Mouse (Mus musculus) liver, postnatal 0 days (tissue): ENCODE measurements around the gene Abhd4.

Source experiments
- CTCF ChIP-seq: sonication (generic); IDR thresholded peaks from 2 replicates; pipeline ENCODE4 v1.5.1; 2016; ENCODE audit warnings: antibody characterized with exemption, low read depth
- EP300 ChIP-seq: IDR thresholded peaks from 2 replicates; pipeline ENCODE4 v1.6.1; 2016; ENCODE audit warnings: antibody characterized with exemption, low read depth, mild to moderate bottlenecking

DNA sequence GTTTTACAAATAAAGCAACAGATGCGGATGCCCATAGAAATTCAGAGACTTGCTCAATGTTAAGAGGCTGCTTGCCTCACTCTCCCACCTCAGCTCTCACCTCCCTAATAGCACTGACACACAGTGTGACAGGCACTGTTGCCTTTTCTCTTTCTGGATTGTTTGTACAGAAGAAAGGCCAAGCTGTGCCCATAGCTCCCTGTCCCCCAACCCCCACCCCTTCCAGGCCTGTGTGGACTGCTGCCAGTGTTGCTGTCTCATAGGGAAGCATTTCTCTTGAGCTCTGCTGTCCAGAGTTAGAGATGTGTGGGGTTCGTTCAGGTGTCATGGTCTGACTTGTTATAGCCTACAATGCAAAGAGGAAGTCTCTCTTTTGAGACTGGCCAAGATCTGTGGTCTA, 6.2 kb downstream of the Abhd4 start:
- TF ChIP-seq CTCF (no peak), EP300 (no peak)
